Mouse (Mus musculus) adrenal gland, adult (tissue): ENCODE results near the gene Esrp2.
A peak's percentile ranks its signal among the peaks of the same experiment; 100 is the strongest.

ENCODE experiments used
- DNase-seq, 2 experiments: peaks; one replicate each; pipeline ENCODE4 v3.0.0; 2022 to 2023; ENCODE audit warnings: low spot score in 1 of 2; ENCODE audit not compliant: inconsistent age in 2 of 2

Esrp2 gene

DNA sequence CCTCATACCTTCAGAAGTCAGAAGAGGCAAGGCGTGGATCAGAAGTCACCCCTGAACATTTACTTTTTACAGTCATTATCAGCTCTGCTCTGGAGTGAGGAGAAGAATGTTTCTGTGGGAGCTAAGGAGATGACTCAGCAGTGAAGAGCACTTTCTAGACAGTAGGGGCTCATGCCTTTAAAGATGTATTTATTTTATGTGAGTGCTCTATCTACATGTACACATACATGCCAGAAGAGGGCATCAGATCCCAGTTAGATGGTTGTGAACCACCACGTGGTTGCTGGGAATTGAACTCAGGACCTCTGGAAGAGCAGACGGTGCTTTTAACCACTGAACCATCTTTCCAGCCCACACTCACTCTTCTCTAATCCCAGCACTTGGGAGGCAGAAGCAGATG, 9.7 kb downstream of the Esrp2 start:
- no peak for DNase-seq

DNA sequence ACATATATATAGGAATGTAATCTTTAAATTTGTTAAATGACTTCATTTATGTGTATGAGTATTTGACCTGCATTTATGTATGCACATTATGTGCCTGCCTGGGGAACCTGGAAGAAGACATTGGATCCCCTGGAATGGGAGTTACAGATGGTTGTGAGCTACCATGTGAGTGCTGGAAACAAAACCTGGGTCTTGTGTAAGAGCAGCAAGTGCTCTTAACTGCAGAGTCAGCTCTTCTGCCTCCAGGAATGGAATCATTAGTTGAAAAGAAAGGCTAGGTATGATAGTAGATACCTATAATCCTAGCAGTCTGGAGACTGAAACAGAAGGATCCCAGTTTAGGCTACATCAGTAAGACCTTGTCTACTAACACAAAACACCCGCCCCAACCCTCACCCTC, 10.7 kb downstream of the Esrp2 start:
- no peak for DNase-seq

DNA sequence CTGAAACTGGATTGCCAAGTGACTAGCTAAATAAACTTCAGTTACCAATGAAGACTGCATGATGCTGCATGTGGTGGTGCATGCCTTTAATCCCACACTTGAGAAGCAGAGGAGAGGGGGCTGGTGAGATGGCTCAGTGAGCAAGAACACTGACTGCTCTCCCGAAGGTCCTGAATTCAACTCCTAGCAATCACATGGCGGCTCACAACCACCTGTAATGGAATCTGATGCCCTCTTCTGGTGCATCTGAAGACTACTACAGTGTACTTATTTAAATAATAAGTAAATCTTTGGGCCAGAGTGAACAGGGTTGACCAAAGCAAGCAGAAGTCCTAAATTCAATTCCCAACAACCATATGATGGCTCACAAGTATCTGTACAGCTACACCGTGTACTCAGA, 13.3 kb downstream of the Esrp2 start:
- DNase-seq, result no peak

DNA sequence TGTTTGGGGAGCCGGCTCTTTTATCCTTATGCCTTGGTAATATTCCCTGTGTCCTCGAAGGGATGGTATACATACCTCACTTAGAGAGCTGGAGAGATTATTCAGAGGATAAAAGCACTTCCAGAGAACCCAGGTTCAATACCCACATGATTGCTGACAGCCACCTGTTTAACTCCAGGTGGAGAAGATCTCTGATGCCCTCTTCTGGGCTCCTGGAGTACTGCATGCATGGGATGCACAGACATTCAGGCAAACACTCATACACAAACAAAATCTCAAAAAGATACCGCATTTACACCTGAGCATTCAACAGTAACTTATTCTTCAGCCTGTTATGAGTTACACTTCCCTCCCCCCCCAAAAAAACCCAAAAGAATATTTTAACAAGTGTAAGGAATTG, 20.9 kb downstream of the Esrp2 start:
- DNase-seq, result peak in 1 of 2 experiments; percentile 68

DNA sequence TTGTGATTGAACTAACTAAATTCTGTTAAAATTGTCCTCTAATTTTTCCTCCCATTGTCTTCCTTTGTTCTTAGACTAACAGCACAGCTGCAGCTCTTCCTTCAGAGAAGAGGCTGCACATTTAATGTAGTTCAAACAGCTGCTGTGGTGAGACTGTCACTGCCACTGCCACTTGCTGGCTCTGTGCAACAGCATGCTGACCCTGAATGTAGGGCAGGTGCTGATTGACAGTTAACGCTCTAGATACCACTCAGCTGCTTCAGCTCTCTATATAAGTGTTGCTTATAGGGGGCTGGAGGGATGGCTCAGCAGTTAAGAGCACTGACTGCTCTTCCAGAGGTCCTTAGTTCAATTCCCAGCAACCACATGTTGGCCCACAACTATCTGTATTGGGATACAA, 24.3 kb downstream of the Esrp2 start:
- DNase-seq, result no peak

DNA sequence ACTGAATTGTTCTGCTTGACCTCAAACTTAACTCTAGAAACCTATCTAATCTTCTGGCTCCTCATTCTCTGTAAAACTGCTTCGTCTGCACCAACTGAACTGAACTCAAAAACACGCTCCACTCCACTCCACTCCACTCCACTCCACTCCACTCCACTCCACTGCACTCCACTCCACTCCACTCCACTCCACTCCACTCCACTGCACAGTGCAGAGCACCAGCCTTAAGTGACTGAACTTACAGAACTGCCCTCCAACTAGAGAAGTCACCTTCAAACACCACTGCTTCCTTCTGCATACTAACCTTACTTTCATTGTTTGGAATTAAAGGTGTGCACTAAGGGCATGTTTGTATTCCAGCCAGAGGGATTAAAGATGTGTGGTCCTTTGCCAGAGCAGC, 24.7 kb downstream of the Esrp2 start:
- DNase-seq, result no peak

DNA sequence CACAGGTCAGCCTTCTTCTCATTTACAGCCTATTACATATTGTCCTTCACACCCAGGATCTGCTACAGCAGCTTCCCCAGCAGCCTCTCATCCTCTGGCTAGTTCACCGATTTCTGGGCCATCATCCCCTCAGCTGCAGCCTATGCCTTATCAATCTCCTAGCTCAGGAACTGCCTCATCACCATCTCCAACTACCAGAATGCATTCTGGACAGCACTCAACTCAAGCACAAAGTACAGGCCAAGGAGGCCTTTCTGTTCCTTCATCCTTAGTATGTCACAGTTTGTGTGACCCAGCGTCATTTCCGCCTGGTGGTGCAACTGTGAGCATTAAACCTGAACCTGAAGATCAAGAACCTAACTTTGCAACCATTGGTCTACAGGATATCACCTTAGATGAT, 28.0 kb downstream of the Esrp2 start:
- peak in 1 of 2 experiments; percentile 45 for DNase-seq

DNA sequence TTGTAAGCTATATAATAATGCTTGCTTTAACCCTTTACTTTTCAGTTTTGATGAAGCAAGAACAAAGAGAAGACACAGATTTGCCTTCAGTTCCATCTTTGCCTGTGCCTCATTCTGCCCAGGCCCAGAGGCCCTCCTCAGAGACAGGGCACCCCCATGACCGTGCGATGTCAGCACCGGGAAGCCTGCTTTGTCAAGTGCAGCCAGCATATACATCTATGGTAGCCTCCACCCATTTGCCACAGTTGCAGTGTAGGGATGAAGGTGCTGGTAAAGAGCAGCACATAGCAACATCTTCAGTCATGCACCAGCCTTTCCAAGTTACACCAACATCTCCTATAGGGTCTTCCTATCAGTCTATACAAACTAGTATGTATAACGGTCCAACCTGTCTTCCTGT, 28.7 kb downstream of the Esrp2 start:
- DNase-seq, result no peak

DNA sequence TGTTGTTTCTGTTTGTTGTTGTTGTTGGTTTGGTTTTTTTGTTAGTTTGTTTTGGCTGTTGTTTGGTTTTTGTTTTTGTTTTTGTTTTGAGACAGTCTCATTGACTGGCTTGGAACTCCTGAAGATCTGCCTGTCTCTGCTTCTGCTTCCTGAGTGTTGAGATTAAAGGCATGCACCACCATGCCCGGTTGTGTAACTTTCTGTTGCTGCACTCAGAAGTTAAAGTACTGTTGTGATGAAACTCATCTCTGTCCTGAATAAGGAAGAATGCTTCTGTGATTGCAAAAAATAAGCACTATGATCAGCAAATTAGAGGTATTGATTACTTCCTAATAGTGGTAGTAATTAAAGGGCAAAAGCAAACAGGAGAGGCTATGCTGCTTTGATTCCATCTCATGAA, 30.6 kb downstream of the Esrp2 start:
- DNase-seq, result no peak

DNA sequence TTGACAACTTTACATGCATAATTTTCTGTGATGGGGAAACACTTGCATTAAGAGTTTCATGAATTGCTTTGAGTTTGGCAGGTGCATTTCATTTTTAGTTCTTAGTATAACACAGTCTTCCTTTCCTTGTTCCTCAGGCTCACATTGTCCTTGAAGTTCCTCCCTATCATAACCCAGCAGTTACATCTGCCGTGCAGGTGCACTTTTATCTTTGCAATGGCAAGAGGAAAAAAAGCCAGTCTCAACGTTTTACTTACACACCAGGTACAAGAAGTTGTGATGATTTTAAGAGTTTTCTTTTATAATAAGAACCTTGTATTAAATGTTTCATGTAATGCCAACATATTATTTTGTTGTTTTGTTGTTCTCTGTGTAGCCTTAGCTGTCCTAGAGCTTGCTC, 32.9 kb downstream of the Esrp2 start:
- no peak for DNase-seq

DNA sequence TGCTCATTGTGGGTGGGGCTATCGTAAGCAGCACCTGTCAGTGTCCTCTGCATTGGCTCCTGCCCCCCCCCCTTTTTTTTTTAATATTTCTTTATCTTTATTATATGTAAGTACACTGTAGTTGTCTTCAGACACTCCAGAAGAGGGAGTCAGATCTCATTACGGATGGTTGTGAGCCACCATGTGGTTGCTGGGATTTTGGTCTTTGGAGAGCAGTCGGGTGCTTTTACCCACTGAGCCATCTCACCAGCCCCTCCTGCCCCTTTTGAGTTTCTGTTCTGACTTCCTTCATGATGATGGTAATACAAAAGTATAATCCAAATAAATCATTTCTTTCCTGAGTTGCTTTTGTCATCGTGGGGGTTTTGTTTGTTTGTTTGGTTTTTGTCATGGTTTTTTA, 34.5 kb downstream of the Esrp2 start:
- no peak for DNase-seq
